Mouse (Mus musculus): Measurements from ENCODE around the gene Mylk4. TPM values are rescaled to one million over a fixed set of nuclear protein-coding genes. Genes with fewer than 3 reads are reported as not detected.

Gene Mylk4
- total and polyA plus RNA-seq, 2 experiments from 2014 or later: 1.6 to 2.8 TPM

DNA sequence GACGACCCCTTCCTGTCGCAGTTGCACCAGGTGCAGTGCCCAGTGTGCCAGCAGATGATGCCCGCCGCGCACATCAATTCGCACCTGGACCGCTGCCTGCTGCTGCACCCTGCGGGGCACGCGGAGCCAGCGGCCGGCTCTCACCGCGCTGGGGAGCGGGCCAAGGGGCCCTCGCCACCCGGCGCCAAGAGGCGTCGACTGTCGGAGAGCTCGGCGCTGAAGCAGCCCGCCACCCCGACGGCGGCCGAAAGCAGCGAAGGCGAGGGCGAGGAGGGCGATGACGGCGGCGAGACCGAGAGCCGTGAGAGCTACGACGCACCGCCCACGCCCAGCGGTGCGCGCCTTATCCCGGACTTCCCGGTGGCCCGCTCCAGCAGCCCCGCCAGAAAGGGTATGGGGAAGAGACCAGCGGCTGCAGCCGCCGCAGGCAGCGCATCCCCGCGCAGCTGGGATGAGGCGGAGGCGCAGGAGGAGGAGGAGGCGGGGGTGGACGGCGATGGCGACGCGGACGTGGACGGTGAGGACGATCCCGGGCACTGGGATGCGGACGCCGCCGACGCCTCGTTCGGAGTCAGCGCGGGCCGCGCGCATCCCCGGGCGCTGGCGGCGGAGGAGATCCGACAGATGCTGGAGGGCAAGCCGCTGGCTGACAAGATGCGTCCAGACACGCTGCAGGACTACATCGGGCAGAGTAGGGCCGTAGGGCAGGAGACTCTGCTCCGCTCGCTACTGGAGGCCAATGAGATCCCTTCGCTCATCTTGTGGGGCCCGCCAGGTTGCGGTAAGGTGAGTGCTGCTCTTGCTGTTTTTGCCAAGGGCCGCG is 18.7 kb upstream of the Mylk4 start, which contains the start of gene D930007J09Rik:
TSS of gene D930007J09Rik (minus strand) at position 591 of the 823 bp plus-strand sequence.
- no peak for TF ChIP-seq CTCF (IDR thresholded peaks at IDR 0.05; ENCODE audit: low read depth)
- TF ChIP-seq EP300 (IDR thresholded peaks at IDR 0.05; ENCODE audit: low read depth): no peak
- Histone ChIP-seq H3K4me3 (ENCODE audit: low read depth, low read length) (peak within 1 kb of the TSS; percentile 87), H3K4me1 (ENCODE audit: control insufficient read depth, insufficient read depth) (peaks cover 32% of the 10 kb centered on the region), H3K27me3 (ENCODE audit: control insufficient read depth, insufficient read depth, low read length) (no peaks in the 10 kb centered on the region), H3K9me3 (replicated peaks; ENCODE audit: control insufficient read depth, low read length) (no peaks in the 10 kb centered on the region), H3K27ac (ENCODE audit: low read depth) (peak within 1 kb of the TSS; percentile 88), H3K9ac (replicated peaks; ENCODE audit: low read depth, low read length) (peak within 1 kb of the TSS; percentile 88), H3K36me3 (replicated peaks; ENCODE audit: control insufficient read depth, insufficient read depth, low read length) (peaks cover 17% of the 10 kb centered on the region), H3K4me2 (ENCODE audit: low read depth, low read length) (peak within 1 kb of the TSS; percentile 79)
- ATAC-seq (ENCODE audit: insufficient read depth, low read depth) (peak; percentile 25), DNase-seq (ENCODE audit: low spot score) (no peak)
- WGBS: under 1% methylated on average over 80 of the region's 95 CpGs

DNA sequence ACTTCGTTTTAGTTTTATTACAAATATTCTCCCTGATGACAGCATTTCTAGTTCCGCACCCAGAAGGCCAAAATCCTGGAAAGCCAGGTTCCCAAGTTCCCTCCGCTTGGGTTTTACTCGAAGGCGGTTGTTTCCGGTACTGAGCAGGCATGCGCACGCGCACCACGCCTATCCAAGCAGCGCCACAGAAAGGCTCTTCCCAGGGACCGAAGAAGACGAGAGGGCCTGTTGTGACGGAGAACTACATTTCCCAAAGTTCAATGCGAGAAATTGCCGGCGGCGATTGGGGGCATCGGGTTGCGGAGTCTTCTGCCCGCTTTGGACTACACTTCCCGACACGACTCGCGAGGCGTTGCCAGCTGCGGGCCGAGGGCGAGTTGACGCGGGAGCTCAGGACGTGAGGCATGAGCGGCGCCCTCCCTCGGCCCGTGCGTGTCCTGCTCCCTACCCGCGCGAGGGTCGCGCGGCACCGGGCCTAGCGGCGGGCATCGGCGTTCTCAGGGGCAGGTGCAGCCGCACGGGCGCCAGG is 18.0 kb upstream of the Mylk4 start, which contains the start of gene Wrnip1:
TSS of gene Wrnip1 (plus strand) at position 346 of the 529 bp plus-strand sequence.
- Histone ChIP-seq H3K4me3 (ENCODE audit: low read depth, low read length) (peak within 1 kb of the TSS; percentile 87), H3K27me3 (ENCODE audit: control insufficient read depth, insufficient read depth, low read length) (no peaks in the 10 kb centered on the region), H3K4me2 (ENCODE audit: low read depth, low read length) (peak within 1 kb of the TSS; percentile 79), H3K9me3 (replicated peaks; ENCODE audit: control insufficient read depth, low read length) (no peaks in the 10 kb centered on the region), H3K9ac (replicated peaks; ENCODE audit: low read depth, low read length) (peak within 1 kb of the TSS; percentile 88), H3K36me3 (replicated peaks; ENCODE audit: control insufficient read depth, insufficient read depth, low read length) (peaks cover 11% of the 10 kb centered on the region), H3K4me1 (ENCODE audit: control insufficient read depth, insufficient read depth) (peaks cover 28% of the 10 kb centered on the region), H3K27ac (ENCODE audit: low read depth) (peak within 1 kb of the TSS; percentile 88)
- peak; percentile 31 for TF ChIP-seq CTCF (IDR thresholded peaks at IDR 0.05; ENCODE audit: low read depth)
- TF ChIP-seq EP300 (IDR thresholded peaks at IDR 0.05; ENCODE audit: low read depth): no peak
- under 1% methylated on average over 50 of the region's 51 CpGs for WGBS
- peak; percentile 99 for DNase-seq (ENCODE audit: low spot score)
- ATAC-seq (ENCODE audit: insufficient read depth, low read depth): peak; percentile 95

DNA sequence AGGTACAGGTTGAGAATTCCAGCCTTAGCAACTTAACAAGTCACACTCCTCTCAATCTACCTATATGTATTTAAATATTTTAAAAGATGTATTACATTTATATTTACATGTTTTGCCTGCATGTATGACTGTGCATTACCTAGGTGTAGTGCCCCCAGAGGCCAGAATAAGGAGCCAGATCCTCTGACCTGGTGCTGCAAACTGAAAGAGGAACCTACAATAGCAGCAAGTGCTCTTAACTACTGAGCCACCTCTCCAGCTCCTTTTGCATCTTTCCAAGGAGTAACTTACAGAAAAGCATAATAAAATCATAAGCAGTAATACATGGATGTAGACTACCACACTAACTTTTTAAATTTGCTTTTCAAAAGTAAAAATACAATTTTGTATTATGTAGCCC is 17.1 kb upstream of the Mylk4 start:
- H3K9ac ChIP-seq (replicated peaks; ENCODE audit: low read depth, low read length): no peak overlapping the region
- TF ChIP-seq EP300 (IDR thresholded peaks at IDR 0.05; ENCODE audit: low read depth) (no peak), CTCF (IDR thresholded peaks at IDR 0.05; ENCODE audit: low read depth) (peak; percentile 15; the same call in 1 of the 2 replicates)
- ATAC-seq (ENCODE audit: insufficient read depth, low read depth) (no peak), DNase-seq (ENCODE audit: low spot score) (no peak)
- H3K27me3 ChIP-seq (ENCODE audit: control insufficient read depth, insufficient read depth, low read length): no peaks in the 10 kb centered on the region
- peak overlapping the region; percentile 70; the same call in 1 of the 2 replicates for H3K4me2 ChIP-seq (ENCODE audit: low read depth, low read length)
- H3K4me3 ChIP-seq (ENCODE audit: low read depth, low read length): peak overlapping the region; percentile 87; the same call in 1 of the 2 replicates
- H3K4me1 ChIP-seq (ENCODE audit: control insufficient read depth, insufficient read depth): peaks cover 27% of the 10 kb centered on the region
- no peaks in the 10 kb centered on the region for H3K9me3 ChIP-seq (replicated peaks; ENCODE audit: control insufficient read depth, low read length)
- H3K36me3 ChIP-seq (replicated peaks; ENCODE audit: control insufficient read depth, insufficient read depth, low read length): peaks cover 6% of the 10 kb centered on the region; the same call in 1 of the 2 replicates
- 0 out of 2 replicates have a peak overlapping the region, but pooled peaks have one; percentile 70 for H3K27ac ChIP-seq (ENCODE audit: low read depth)

DNA sequence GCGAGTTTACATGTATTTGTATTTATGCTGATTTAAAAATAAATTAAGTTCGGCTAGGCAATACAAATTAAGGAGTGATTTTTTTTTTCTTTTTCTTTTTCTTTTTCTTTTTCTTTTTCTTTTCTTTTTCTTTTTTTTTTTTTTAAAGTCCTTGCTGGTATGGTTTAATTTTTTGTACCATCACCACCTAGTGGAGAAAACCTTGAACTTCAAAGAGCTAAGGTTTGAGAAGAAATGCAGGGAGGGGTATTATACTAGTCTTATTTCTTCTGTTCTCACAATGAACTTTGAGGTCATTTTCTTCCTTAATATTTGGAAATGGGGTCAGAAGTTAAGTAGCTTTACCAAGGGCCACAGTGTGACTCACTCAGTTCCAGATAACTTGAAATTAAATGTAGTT is 15.4 kb upstream of the Mylk4 start:
- H3K36me3 ChIP-seq (replicated peaks; ENCODE audit: control insufficient read depth, insufficient read depth, low read length): no peaks in the 10 kb centered on the region
- DNase-seq (ENCODE audit: low spot score) (no peak), ATAC-seq (ENCODE audit: insufficient read depth, low read depth) (no peak)
- H3K27me3 ChIP-seq (ENCODE audit: control insufficient read depth, insufficient read depth, low read length): no peaks in the 10 kb centered on the region
- peaks cover 18% of the 10 kb centered on the region for H3K4me1 ChIP-seq (ENCODE audit: control insufficient read depth, insufficient read depth)
- H3K9me3 ChIP-seq (replicated peaks; ENCODE audit: control insufficient read depth, low read length): no peaks in the 10 kb centered on the region
- no peak overlapping the region for H3K9ac ChIP-seq (replicated peaks; ENCODE audit: low read depth, low read length)
- H3K4me3 ChIP-seq (ENCODE audit: low read depth, low read length): no peak overlapping the region
- no peak overlapping the region for H3K4me2 ChIP-seq (ENCODE audit: low read depth, low read length)
- no peak overlapping the region for H3K27ac ChIP-seq (ENCODE audit: low read depth)
- WGBS: 43% methylated on average over 2 of the region's 2 CpGs
- TF ChIP-seq CTCF (IDR thresholded peaks at IDR 0.05; ENCODE audit: low read depth) (peak; percentile 48), EP300 (IDR thresholded peaks at IDR 0.05; ENCODE audit: low read depth) (no peak)

DNA sequence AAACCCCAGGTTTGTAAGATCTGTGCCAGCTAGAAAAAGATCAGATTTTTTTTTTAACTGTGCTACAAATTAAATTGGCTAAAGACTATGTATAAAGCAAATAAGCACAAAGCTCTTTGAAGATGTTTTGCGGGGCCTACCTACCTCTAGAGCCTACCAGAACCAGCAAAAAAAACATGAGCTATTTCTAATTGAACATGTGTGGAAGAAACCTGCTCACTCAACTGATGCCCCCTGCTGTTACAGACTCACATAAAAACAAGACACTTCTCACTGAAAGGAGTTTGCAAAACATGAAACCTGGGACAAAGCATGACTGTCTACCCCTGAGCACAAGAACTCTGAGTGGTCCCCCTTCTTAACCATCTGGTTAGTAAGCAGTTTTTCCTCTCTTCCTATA is 13.3 kb upstream of the Mylk4 start:
- ATAC-seq (ENCODE audit: insufficient read depth, low read depth) (no peak), DNase-seq (ENCODE audit: low spot score) (no peak)
- Histone ChIP-seq H3K9ac (replicated peaks; ENCODE audit: low read depth, low read length) (no peak overlapping the region), H3K9me3 (replicated peaks; ENCODE audit: control insufficient read depth, low read length) (no peaks in the 10 kb centered on the region), H3K4me1 (ENCODE audit: control insufficient read depth, insufficient read depth) (peaks cover 5% of the 10 kb centered on the region; the same call in 1 of the 2 replicates), H3K4me2 (ENCODE audit: low read depth, low read length) (no peak overlapping the region), H3K36me3 (replicated peaks; ENCODE audit: control insufficient read depth, insufficient read depth, low read length) (no peaks in the 10 kb centered on the region), H3K27me3 (ENCODE audit: control insufficient read depth, insufficient read depth, low read length) (no peaks in the 10 kb centered on the region), H3K27ac (ENCODE audit: low read depth) (no peak overlapping the region), H3K4me3 (ENCODE audit: low read depth, low read length) (no peak overlapping the region)
- TF ChIP-seq EP300 (IDR thresholded peaks at IDR 0.05; ENCODE audit: low read depth) (no peak), CTCF (IDR thresholded peaks at IDR 0.05; ENCODE audit: low read depth) (peak; percentile 42)
- WGBS: 71% methylated on average over 1 of the region's 1 CpGs
